Mouse (Mus musculus): ENCODE measurements around the gene Ninj2. TPM values are rescaled to one million over a fixed set of nuclear protein-coding genes. Genes with fewer than 3 reads are reported as not detected.

Ninj2 gene
- total and polyA plus RNA-seq, 3 experiments, result 1.1 to 6.5 TPM; not detected in 1

DNA sequence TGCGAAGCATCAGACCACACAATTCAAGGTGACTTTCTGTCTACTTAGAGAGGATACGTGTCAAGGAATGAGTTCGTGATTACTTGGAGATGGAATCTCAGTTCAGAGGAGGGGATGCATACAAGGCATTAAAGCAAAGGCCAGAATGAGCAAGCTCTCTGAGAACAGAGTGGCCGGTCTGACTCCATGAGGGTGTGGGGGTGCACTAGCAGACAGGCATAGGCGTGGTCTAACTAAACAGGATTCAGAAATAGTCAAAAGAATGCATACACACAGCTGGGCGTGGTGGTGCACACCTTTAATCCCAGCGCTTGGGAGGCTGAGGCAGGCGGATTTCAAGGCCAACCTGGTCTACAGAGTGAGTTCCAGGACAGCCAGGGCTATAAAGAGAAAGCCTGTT, 33.3 kb downstream of the Ninj2 start:
- Histone ChIP-seq H3K27me3 (replicated peaks) (no peaks in the 10 kb centered on the region), H3K9me3 (replicated peaks; ENCODE audit: low read length) (peaks cover 3% of the 10 kb centered on the region), H3K4me2 (ENCODE audit: insufficient read depth, low read depth, poor library complexity, severe bottlenecking) (no peak overlapping the region), H3K79me2 (replicated peaks; ENCODE audit: control insufficient read depth, extremely low read depth, insufficient read depth, poor library complexity, severe bottlenecking) (no peaks in the 10 kb centered on the region), H3K4me1 (ENCODE audit: control insufficient read depth in 1 of 2, insufficient read depth in 2 of 2) (peaks cover 6 to 24% of the 10 kb centered on the region in 2 experiments; a peak in 3 of 4 replicates), H3K36me3 (replicated peaks in 1 of 2; ENCODE audit: control insufficient read depth in 1 of 2, insufficient read depth in 1 of 2, low read length in 1 of 2) (no peaks in the 10 kb centered on the region), H3K9ac (ENCODE audit: insufficient read depth, low read depth) (no peak overlapping the region), H3K27ac (ENCODE audit: insufficient read depth, low read depth) (no peak overlapping the region), H3K4me3 (replicated peaks in 1 of 3; ENCODE audit: low read depth in 2 of 3, low read length in 2 of 3, poor library complexity in 1 of 3) (no peak overlapping the region)
- DNase-seq (ENCODE audit: extremely low read depth), result no peak
- in situ Hi-C loops (cut with MboI; ENCODE audit: low pct_ligation_motif_present, low pct_unique_long_range_greater_than_20kb, low sequenced_read_pairs) (no loop called here), dilution Hi-C loops (cut with MboI; ENCODE audit: extremely low pct_ligation_motif_present, extremely low pct_unique_long_range_greater_than_20kb, low sequenced_read_pairs) (no loop called here)
- TF ChIP-seq JUN (IDR thresholded peaks at IDR 0.05; ENCODE audit: insufficient read depth, low read depth, low read length), result no peak
- no peak for TF ChIP-seq SIN3A (IDR thresholded peaks at IDR 0.05; ENCODE audit: low read length)
- TF ChIP-seq ZKSCAN1 (IDR thresholded peaks at IDR 0.05; ENCODE audit: borderline replicate concordance, low read depth, low read length), result no peak
- no peak for TF ChIP-seq POLR2A (IDR thresholded peaks at IDR 0.05; ENCODE audit: low read depth, low read length)
- no peak for TF ChIP-seq RCOR1 (conservative IDR thresholded peaks at IDR 0.05; ENCODE audit: low read depth, low read length)
- no peak for TF ChIP-seq MXI1 (IDR thresholded peaks at IDR 0.05; ENCODE audit: low read depth, low read length)
- TF ChIP-seq POLR2AphosphoS2 (IDR thresholded peaks at IDR 0.05; ENCODE audit: low read depth, low read length), result no peak

- peaks cover 3 to 20% of the 10 kb centered on the region in 2 experiments; a peak in 3 of 4 replicates for H3K4me1 ChIP-seq (ENCODE audit: control insufficient read depth in 1 of 2, insufficient read depth in 2 of 2)
- peaks cover 3% of the 10 kb centered on the region for H3K9me3 ChIP-seq (replicated peaks; ENCODE audit: low read length)
- H3K9ac ChIP-seq (ENCODE audit: insufficient read depth, low read depth), result no peak overlapping the region
- no peaks in the 10 kb centered on the region for H3K27me3 ChIP-seq (replicated peaks)
- no peak overlapping the region for H3K4me2 ChIP-seq (ENCODE audit: insufficient read depth, low read depth, poor library complexity, severe bottlenecking)
- H3K4me3 ChIP-seq (replicated peaks in 1 of 3; ENCODE audit: low read depth in 2 of 3, low read length in 2 of 3, poor library complexity in 1 of 3), result no peak overlapping the region
- TF ChIP-seq ZMIZ1 (IDR thresholded peaks at IDR 0.05; ENCODE audit: low read depth, low read length), result no peak
- in situ Hi-C loops (cut with MboI; ENCODE audit: low pct_ligation_motif_present, low pct_unique_long_range_greater_than_20kb, low sequenced_read_pairs), result no loop called here
- H3K27ac ChIP-seq (ENCODE audit: insufficient read depth, low read depth), result no peak overlapping the region
- H3K36me3 ChIP-seq (replicated peaks in 1 of 2; ENCODE audit: control insufficient read depth in 1 of 2, insufficient read depth in 1 of 2, low read length in 1 of 2), result no peaks in the 10 kb centered on the region
- H3K79me2 ChIP-seq (replicated peaks; ENCODE audit: control insufficient read depth, extremely low read depth, insufficient read depth, poor library complexity, severe bottlenecking), result no peaks in the 10 kb centered on the region
- DNase-seq (ENCODE audit: extremely low read depth), result no peak
- dilution Hi-C loops (cut with MboI; ENCODE audit: extremely low pct_ligation_motif_present, extremely low pct_unique_long_range_greater_than_20kb, low sequenced_read_pairs), result no loop called here
Measured at GRCm38 (mm10) chr6:120127321-120127720, 34.2 kb downstream of the Ninj2 start.

GRCm38 (mm10) chr6:120134748-120135147, 41.6 kb downstream of the Ninj2 start:
- peaks cover 0 to 4% of the 10 kb centered on the region in 2 experiments for H3K36me3 ChIP-seq (replicated peaks in 1 of 2; ENCODE audit: control insufficient read depth in 1 of 2, insufficient read depth in 1 of 2, low read length in 1 of 2)
- no peak overlapping the region for H3K4me3 ChIP-seq (replicated peaks in 1 of 3; ENCODE audit: low read depth in 2 of 3, low read length in 2 of 3, poor library complexity in 1 of 3)
- no peaks in the 10 kb centered on the region for H3K79me2 ChIP-seq (replicated peaks; ENCODE audit: control insufficient read depth, extremely low read depth, insufficient read depth, poor library complexity, severe bottlenecking)
- in situ Hi-C loops (cut with MboI; ENCODE audit: low pct_ligation_motif_present, low pct_unique_long_range_greater_than_20kb, low sequenced_read_pairs) (no loop called here), dilution Hi-C loops (cut with MboI; ENCODE audit: extremely low pct_ligation_motif_present, extremely low pct_unique_long_range_greater_than_20kb, low sequenced_read_pairs) (no loop called here)
- peaks cover 0 to 2% of the 10 kb centered on the region in 2 experiments; a peak in 1 of 4 replicates for H3K4me1 ChIP-seq (ENCODE audit: control insufficient read depth in 1 of 2, insufficient read depth in 2 of 2)
- peaks cover 2% of the 10 kb centered on the region for H3K9me3 ChIP-seq (replicated peaks; ENCODE audit: low read length)
- DNase-seq (ENCODE audit: extremely low read depth), result no peak
- no peak overlapping the region for H3K9ac ChIP-seq (ENCODE audit: insufficient read depth, low read depth)
- no peaks in the 10 kb centered on the region for H3K27me3 ChIP-seq (replicated peaks)
- no peak overlapping the region for H3K27ac ChIP-seq (ENCODE audit: insufficient read depth, low read depth)
- H3K4me2 ChIP-seq (ENCODE audit: insufficient read depth, low read depth, poor library complexity, severe bottlenecking), result no peak overlapping the region
- TF ChIP-seq CTCF (conservative IDR thresholded peaks at IDR 0.05 in 1 of 2, IDR thresholded peaks at IDR 0.05 in 1 of 2; ENCODE audit: low read depth in 2 of 2, low read length in 2 of 2) (no peak), POLR2A (IDR thresholded peaks at IDR 0.05; ENCODE audit: low read depth, low read length) (no peak), GABPA (IDR thresholded peaks at IDR 0.05; ENCODE audit: insufficient replicate concordance, low read depth, low read length) (no peak), TCF12 (IDR thresholded peaks at IDR 0.05; ENCODE audit: low read depth, low read length) (no peak), NRF1 (IDR thresholded peaks at IDR 0.05; ENCODE audit: low read depth, low read length) (no peak), IRF4 (IDR thresholded peaks at IDR 0.05; ENCODE audit: low read depth, low read length) (no peak), POLR2AphosphoS2 (IDR thresholded peaks at IDR 0.05; ENCODE audit: low read depth, low read length) (no peak), TBP (conservative IDR thresholded peaks at IDR 0.05; ENCODE audit: low read depth, low read length) (no peak), NELFE (IDR thresholded peaks at IDR 0.05; ENCODE audit: low read depth, low read length) (no peak), RAD21 (IDR thresholded peaks at IDR 0.05; ENCODE audit: low read depth, low read length) (no peak), BHLHE40 (IDR thresholded peaks at IDR 0.05; ENCODE audit: low read depth, low read length) (no peak), JUND (conservative IDR thresholded peaks at IDR 0.05; ENCODE audit: low read depth, low read length) (no peak), ETS1 (conservative IDR thresholded peaks at IDR 0.05; ENCODE audit: low read depth, low read length) (no peak), CHD2 (IDR thresholded peaks at IDR 0.05; ENCODE audit: low read length) (no peak), E2F4 (IDR thresholded peaks at IDR 0.05; ENCODE audit: insufficient replicate concordance, low read depth, low read length) (no peak), SIN3A (IDR thresholded peaks at IDR 0.05; ENCODE audit: low read length) (no peak), MAX (IDR thresholded peaks at IDR 0.05; ENCODE audit: low read length) (no peak)
